Mouse (Mus musculus) mesoderm, embryonic 11.5 days (tissue): ENCODE results near the gene Slc4a1ap.
"Not testable (repeated sequence)": the region's sequence is repeated elsewhere in the genome, so short reads cannot be mapped to it uniquely, and the experiment has no call there.

ENCODE experiments used
- DNase-seq: peaks from one replicate; pipeline ENCODE4 v3.0.0-alpha.2; 2012; ENCODE audit warnings: low read depth, low spot score

Slc4a1ap gene

DNA sequence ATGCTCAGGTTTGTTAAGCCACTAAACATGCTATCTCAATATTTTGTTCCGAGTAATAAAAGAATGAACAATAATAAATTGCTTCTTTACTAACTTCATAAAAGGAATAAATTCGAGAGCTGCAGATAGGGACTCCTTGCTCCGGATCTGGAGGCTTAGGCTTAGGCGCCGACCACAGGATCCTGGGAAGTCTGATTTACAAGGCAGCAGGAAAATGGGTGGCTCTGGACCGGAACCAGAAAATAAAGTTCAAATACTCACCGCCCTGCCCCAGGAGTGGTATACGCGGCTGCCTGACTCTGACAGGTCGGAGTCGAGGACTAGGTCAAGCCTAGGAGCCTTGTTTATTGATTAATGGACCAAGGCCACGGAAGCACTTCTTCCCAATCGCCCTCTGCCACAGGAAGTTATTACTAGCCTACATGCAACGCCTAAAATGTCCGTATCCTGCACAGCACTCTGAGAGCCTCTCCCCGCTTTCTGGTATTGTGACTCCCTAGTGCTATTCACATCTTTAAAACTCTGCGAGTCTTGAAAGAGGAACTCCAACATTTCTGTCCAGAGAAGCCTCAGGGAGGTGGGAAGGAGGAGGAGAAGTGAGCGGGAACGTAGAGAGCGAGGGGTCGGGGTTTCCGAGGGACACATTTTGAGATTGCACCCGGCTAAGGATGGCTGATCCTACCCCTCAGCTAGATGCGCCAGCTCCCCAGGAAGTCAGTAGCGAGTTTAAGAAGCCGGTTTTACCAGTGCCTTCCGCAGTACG lies at the start of gene Slc4a1ap:
Slc4a1ap (plus strand) TSS at position 642 of the 763 bp plus-strand sequence.
- peak; percentile 84 for DNase-seq

DNA sequence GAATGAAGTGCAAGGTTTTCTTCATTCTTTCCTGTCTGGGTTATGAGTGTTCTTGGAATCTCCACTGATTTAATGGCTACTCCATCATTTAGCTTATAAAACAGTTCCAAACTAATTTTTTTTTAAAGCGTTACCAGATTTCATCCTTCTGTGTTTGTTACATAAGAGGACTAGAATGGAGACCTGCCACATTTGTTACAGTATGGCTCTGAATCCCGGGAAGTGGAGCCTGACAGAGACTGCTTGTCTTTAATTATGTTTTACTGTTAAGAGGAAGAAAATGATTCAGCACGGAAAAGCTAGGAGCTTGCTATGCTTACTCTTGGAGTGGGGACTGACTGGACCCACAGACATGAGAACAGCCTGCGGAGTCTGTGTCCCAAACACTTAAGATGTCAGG lies 46.3 kb upstream of the Slc4a1ap start:
- no peak for DNase-seq

DNA sequence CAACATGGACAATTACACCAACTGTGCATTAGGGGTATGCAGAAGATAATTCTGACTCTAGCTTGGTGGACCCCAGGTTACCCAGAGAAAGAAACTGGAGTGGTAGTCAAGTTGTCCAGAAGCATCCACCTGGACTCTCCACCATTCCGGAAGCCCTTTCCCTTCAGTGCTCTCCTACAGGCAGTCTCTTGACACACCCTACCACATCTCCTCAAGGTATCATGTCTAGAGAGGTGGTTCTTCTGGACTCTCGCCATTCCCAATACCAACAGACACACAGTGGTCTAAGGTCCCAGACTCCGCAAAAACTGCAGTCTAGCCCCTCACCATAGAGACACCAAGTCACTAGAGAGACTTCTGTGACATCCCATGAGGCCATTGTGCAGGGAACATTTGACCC lies 41.4 kb upstream of the Slc4a1ap start, which contains the start of gene 4930548H24Rik:
4930548H24Rik (plus strand) TSS at position 301 of the 400 bp plus-strand sequence.
- DNase-seq, result no peak

DNA sequence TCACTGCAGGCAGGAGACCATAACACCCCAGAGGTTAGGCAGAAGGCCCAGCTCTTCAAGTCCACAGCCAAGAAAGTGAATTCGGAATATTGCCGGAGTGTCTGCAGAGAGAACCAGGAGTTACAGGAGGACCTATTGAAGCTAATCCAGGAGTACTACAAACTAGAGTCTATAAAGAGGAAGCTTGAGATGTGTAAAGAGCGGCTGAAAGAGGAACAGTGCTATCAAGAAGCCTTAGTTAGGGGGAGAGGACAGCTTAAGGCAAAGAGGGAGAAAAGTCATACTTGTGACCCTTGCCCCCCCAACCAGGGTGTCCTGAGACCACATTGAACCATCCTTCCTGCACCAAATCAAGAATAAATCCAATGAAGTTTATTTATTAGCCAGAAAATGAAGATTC lies 38.9 kb upstream of the Slc4a1ap start:
- DNase-seq, result no peak

DNA sequence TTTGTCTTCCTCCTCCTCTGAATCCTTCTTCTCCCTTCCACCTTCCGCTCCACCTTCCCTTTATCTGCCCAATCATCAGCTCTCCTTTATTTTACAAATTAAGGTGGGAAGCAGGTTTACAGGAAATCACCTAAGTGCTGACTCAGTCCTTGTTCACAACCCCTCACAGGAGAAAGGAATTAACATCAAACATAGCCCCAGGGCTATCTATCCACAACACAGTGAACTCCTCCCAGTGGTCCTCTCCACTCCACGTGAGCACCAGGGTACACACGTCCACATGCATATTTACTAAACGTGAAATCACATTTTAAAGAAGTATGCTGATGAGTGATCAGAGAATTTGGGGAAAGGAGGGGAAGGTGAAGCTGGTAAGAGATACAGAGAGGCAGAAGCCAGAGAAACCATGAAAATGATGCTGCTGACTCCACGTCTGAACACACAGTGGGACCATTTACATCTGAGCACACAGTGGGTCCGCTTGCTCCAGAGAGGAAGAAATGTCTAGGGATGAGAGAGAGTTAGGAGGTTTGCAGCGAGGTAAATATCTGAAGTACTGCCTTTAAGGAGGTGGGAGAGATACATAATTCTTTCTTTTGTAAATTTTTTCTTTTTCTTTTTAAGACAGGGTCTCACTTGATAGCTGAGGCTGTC lies 37.6 kb upstream of the Slc4a1ap start:
- no peak for DNase-seq

DNA sequence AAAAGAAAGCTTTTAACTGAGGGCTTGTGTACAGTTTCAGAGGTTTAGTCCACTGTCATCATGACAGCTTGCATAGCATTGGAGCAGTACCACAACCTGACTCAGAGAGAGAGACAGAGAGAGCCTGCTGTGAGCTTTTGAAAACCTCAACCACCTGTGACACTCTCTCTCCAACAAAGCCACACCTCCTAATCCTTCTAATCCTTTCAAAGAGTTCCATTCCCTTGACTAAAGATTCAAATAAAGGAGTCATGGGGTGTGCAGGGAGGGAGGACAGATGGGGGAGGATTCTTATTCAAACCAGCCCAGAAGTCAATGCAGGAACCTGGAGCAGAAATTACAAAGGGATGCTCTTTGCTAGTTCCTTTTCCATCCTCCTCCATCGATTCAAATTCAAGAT lies 34.8 kb upstream of the Slc4a1ap start:
- DNase-seq, result no peak

DNA sequence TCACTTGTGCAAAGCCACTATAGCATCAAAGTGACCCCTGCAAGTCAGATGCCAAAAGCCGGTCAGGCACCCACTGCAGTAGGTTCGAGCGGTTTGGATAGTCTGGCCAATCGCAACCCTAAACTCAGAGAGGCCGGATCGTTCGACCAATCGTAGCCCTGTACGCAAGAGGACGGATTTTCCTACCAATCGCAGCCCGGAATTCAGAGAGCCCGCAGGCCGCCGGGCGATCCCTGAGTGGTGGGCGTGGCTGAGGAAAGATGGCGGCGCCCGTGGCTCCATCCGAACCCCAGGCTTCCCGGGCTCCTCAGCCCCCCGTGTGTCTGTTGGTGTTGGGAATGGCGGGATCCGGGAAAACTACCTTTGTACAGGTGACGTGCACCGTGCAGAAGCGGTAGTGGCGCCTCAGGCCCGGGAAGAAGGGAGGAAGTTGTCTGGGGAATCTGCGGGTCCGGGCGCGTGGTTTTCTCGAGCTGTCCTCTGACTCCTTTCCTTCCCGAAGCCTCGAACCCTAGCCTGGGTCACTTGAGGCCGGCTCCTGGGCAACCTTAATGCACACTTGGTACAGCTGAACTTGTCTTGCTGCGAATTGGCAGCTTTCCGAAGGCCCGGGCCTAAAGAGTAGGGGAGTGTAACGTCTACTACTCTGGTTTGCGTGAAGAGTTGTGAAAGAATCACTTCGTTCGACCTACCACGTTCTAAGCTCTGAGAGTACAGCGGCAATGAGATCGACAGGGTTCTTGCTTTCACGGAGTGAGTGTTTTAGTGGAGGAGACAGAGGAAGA lies 32.1 kb upstream of the Slc4a1ap start, which contains the start of gene Gpn1:
Gpn1 (plus strand) TSS at position 229 of the 785 bp plus-strand sequence.
- DNase-seq, result peak; percentile 95

DNA sequence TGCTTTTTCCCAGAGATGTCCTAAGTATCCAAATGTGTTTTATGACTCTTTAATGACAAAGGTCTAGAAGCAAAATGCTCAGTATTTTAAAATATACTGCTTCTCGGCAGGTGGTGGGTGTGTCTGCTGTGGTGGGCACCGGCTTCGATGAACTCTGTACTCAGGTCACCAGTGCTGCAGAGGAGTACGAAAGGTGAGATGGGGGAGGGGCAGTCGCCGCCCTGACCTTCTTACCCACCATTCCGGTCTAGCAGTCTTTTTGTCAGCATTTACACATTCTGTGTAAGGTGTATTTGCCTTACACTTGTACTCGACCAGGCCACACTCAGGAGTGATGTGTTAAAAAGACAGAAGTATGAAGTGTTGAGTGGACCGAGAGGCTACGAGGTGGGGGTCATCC lies 22.0 kb upstream of the Slc4a1ap start:
- no peak for DNase-seq

DNA sequence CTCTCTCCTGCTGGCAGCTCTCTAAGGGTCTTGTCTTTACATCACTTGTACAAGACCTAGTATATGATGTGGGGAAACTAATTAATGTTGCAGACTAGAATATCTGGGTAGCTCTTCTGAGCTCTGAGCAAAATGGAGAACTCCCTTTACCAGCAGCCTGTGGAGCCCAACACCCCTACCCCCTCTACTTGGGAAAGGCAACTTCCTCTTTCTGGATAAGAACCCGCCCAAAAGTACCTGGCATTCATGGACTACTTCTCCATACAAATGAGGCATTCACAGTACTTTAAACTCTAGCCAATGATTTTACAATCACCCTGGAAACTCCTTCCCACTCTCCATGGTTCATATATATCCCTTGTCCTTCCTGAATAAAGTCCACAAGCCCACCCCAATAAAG lies 14.3 kb upstream of the Slc4a1ap start:
- no peak for DNase-seq

DNA sequence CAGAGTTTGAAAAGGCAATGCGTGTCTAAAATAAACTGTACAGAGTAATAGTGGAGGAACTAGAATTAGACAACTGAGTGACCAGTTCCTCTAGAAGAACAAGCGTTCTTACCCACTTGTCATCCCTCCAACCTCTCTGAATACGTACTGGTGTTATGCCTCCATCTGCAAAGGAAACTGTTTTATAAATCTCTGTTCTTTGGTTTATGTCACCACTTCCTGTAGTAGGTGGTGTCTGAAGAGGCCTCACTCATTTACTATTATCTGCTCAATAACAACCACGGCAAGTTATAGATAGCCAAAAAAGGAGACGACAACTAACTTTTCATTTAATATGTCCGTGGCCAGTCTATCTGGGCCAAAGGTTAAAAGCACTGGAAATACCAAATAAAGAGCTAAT lies 6.2 kb upstream of the Slc4a1ap start:
- no peak for DNase-seq

DNA sequence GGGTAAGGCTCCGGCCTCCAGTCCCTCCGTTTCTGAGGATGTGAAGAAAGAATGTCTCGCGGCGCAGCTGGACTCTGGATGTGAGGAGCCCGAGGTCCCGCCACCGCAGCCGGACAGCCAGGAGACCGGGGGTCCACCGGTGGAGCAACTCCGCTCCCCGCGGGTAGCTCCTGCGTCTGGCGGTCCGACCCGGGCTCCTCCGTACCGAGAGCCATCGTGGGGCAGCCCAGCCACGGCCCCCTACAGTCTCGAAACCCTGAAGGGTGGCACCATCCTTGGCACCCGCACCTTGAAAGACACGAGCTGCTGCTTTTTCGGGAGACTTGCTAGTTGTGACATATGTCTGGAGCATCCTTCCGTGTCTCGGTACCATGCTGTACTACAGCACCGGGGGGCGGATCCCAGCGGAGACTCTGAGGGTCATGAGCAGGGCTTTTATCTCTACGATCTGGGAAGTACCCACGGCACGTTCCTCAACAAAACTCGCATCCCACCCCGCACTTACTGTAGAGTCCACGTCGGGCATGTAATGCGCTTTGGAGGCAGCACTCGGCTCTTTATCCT lies 404 bp downstream of the Slc4a1ap start:
- DNase-seq, result no peak

DNA sequence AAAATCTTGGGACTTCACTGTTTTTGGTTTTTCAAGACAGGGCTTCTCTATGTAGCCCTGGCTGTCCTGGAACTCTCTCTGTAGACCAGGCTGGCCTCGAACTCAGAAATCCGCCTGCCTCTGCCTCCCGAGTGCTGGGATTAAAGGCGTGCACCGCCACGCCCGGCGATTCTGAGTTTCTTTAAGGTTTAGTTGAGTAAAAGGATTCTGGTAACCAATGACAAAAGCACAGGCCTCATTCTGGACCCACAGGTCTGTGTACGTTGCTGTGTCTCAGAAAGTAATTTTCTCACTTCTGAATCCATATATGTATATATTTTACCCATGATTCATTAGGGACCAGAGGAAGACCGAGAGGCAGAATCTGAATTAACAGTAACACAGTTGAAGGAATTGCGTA lies 912 bp downstream of the Slc4a1ap start, which contains the start of gene Supt7l:
Supt7l (minus strand) TSS at position 101 of the 400 bp plus-strand sequence.
- DNase-seq, result not testable (repeated sequence)

DNA sequence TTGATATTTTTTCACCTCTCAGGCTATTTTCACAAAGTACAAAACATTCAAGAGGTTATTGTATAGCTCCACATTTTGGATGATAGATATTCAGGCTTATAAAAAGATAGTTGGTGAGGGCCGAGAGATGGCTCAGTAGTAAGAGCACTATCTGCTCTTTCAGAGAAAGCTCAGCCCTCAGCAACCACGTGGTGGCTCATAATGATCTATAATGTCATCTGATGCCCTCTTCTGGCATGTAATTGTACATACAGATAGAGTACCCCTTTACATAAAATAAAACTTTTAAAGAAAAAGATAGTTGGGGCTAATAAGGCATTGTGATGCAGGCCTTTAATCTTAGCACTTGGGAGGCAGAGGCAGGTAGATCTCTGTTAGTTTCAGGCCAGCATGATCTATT lies 1.8 kb downstream of the Slc4a1ap start:
- DNase-seq, result no peak

DNA sequence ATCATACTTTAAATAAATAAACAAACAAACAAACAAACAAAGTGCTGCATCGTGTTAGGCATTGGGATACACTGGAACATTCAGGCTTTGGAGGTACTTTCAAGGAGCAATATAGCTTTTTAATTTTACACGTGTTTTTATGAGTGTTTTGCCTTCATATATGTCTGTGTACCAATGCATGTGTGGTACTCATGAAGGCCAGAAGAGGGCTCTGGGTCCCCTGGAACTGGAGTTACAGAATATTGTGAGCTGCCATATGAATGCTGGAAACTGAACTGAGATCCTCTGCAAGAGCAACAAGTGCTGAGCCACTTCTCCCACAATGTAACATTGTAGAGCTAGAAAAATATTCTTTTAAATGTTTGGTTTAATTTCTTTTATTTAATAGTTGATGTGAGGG lies 8.4 kb downstream of the Slc4a1ap start:
- DNase-seq, result peak; percentile 8

DNA sequence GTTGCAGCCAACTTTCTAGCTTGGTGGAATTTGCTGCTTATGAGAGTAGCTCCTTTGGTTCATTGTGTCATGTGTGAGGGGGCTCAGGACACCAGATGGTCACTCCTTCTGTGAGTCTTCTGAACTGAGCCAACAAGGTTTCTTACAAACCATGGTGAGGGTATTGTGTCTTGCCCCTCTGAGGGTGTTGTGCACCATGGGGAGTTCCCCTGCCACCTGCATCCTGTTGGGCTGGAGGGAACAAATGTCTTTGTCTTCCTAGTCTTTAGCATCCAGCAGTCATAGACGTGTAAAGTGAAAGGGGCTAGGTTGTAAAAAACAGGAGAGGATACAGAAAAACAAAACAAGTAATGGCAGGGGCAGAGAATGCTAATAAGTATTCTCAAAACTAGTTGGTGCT lies 32.6 kb downstream of the Slc4a1ap start:
- DNase-seq, result no peak

DNA sequence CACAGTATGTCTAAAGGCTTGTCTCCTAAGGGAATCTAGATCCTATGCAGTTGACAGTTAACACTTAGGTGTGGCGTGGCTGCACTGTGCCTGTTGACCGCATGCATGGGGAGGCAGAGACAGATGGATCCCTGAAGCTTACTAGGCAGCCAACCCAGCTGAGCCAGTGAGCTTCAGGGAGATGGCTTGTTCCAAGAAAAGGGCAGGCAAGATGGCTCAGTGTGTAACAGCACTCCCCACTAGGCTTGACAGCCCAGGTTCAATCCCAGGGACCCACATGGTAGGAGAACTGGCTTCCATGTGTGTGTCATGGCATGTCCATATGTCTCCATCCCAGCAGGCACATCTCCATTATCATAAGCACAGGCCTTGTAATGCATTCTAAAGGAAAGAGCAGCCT lies 33.6 kb downstream of the Slc4a1ap start:
- DNase-seq, result no peak

DNA sequence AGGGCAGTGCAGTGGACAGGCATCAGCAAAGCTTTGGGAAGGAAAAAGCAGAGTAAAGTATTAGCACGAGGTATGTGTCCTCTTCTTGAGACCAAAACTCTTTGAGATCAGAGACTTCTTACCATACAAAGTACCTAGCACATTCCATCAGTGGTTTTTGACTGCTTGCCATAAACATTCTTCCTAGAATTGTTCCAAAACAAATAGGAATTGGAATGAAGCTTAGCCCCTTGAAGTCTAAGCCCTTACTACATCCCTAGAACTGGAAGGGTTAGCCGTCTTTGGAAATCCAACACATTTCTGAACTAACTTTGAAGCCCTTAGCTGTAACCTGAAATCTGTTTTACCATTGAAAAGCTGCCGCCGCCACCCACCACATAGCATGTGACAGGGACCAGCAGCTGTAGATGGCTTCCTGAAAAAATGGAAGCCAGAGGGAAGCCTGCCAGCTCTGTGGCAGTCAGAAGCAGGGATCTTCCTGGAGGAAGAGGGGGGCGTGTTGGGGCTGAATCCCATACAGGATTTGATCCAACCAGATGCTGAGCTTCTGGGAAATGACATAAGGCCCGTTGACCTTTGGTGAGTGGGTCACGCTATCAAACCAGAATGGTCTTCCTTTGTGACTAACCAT lies 35.4 kb downstream of the Slc4a1ap start:
- DNase-seq, result no peak

DNA sequence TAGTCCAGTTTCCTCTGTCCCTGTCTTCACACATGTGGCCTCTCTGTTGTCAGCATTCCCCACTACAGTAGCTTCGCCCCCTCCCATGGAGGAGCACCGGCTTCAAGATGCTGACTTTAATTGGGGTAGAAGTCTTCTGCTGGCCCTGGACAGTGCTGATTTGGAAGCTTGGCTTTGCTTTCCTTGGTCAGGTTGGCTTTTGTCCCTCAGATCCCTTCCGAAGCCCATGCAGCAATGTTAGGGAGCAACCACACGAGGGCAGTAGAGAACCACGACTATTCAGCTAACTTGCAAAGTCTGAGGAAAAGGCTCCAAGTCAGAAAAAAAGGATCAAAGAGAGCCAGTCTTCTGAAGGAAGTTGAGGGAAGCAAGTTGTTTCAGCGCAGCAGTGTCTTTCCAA lies 36.7 kb downstream of the Slc4a1ap start:
- peak; percentile 85 for DNase-seq

DNA sequence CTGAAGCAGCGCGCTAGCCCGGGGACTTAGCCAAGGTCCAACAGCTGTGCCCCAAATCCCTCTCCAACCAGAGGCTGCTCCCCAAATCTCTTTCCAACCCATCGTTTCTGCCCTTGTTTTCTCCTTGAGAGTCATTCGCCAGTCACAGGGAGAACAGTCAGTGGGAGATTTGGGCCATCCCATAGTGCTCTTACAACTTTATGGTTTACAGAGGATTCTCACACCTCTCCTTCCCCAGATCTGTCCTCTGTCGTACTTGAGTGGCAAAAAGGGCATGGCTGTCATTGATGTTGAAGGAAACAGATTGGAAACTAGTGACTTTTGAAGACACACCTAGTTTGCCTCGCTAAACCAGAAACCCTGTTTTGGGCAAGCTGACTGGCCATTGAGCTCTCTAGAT lies 37.1 kb downstream of the Slc4a1ap start:
- no peak for DNase-seq

DNA sequence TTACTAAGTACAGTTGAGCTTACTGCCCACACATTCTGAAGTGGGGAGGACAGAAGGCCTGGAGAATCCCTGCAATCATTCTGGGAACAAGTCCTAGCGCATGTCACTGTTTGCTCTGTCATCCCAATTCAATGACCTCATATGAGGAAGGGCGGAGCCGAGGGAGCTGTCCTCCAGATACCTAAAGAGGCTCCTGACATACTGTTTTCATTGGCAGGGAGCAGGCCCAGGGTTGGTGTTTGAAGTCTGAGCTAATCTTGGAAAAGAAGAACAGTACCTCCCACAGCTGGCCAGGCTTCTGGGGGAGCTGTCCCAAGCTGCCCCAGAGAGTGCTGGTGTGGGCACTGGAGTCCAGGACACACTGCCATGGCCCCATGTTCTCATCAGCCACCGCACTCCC lies 38.2 kb downstream of the Slc4a1ap start:
- DNase-seq, result no peak

DNA sequence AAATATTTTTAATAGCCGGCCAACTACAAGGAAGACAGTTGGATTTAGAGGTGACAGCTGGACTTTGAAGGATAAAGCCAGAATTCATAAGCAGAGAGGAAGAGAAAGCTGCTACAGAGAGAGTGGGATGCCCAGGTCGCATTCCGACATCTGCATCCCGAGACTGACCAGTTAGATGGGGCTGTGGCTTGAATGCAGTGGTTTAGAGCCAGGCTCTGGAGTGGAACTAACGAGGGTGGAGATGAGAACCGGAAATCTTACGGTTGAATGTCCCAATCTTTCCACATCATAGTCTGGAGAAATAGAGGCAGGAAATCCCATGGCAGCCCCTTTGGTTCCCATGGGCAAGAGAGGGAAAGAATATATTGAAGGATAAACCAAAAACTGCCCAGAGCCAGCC lies 39.2 kb downstream of the Slc4a1ap start:
- DNase-seq, result no peak
